Mouse (Mus musculus): ENCODE measurements around the gene Khsrp. TPM values are rescaled to one million over a fixed set of nuclear protein-coding genes. Genes with fewer than 3 reads are reported as not detected.
A peak's percentile ranks its signal among the peaks of the same experiment; 100 is the strongest.

Gene Khsrp
- polyA plus RNA-seq, 1 experiment from 2014 or later: 14.4 TPM

DNA sequence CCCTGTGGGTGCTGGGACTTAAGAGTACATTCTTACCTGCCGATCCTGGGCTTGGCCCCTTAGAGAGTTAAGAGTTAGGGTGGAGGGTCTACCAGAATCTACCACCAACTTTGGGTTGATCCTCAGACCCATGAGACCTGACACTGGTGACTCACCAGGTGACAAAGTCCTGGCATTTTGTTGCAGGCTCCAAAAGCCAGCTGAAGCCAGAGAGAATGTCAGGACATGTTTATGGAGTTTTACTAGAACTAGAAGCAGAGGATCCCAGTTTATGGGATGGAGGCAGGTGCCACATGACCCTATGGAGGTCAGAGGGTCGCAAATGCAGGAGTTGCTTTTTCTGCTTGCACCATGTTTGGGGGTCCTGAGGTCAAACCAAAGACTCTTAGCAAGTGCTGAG, 34.8 kb downstream of the Khsrp start:
- Histone ChIP-seq H3K27me3 (replicated peaks; ENCODE audit: control insufficient read depth, insufficient read depth, low read length) (no peaks in the 10 kb centered on the region), H3K4me1 (ENCODE audit: control insufficient read depth, insufficient read depth, low read depth, low read length) (peaks cover 13% of the 10 kb centered on the region), H3K9ac (ENCODE audit: low read depth, low read length) (no peak overlapping the region), H3K9me3 (ENCODE audit: control insufficient read depth, low read length) (no peaks in the 10 kb centered on the region), H3K4me3 (ENCODE audit: low read length) (no peak overlapping the region), H3K4me2 (ENCODE audit: low read length) (peak overlapping the region; percentile 81), H3K36me3 (ENCODE audit: control insufficient read depth, insufficient read depth, low read length) (peaks cover 45% of the 10 kb centered on the region), H3K27ac (ENCODE audit: low read depth, low read length) (0 out of 2 replicates have a peak overlapping the region, but pooled peaks have one; percentile 90)
- 76% methylated on average over 2 of the region's 2 CpGs for WGBS
- no peak for ATAC-seq

GRCm38 (mm10) chr17:56995046-56995445, 36.3 kb downstream of the Khsrp start:
- no peaks in the 10 kb centered on the region for H3K9me3 ChIP-seq (ENCODE audit: control insufficient read depth, low read length)
- peaks cover 41% of the 10 kb centered on the region for H3K36me3 ChIP-seq (ENCODE audit: control insufficient read depth, insufficient read depth, low read length)
- H3K4me1 ChIP-seq (ENCODE audit: control insufficient read depth, insufficient read depth, low read depth, low read length): peaks cover 20% of the 10 kb centered on the region
- ATAC-seq: no peak
- H3K27ac ChIP-seq (ENCODE audit: low read depth, low read length): no peak overlapping the region
- WGBS: 94% methylated on average over 8 of the region's 8 CpGs
- no peak overlapping the region for H3K4me2 ChIP-seq (ENCODE audit: low read length)
- no peaks in the 10 kb centered on the region for H3K27me3 ChIP-seq (replicated peaks; ENCODE audit: control insufficient read depth, insufficient read depth, low read length)
- no peak overlapping the region for H3K4me3 ChIP-seq (ENCODE audit: low read length)
- H3K9ac ChIP-seq (ENCODE audit: low read depth, low read length): no peak overlapping the region

DNA sequence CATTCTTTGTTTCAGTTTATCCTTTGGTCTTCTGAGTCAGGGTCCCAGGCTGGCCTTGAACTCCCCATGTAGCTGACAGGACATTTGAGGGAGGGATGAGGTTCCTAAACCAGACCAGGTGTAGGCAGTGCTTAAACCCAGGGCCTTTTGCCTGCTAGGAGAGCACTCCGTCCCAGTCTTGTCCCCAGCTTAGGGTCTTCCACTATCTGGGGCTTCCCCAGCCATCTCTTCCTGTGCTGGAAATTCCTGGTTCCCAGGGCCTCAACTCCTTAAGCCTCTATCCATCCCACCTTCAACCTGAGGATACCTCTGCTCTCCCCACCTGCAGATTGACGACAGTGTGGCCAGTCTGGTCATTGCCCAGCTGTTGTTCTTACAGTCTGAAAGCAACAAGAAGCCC, 40.4 kb downstream of the Khsrp start:
- WGBS: 77% methylated on average over 2 of the region's 2 CpGs
- Histone ChIP-seq H3K27me3 (replicated peaks; ENCODE audit: control insufficient read depth, insufficient read depth, low read length) (no peaks in the 10 kb centered on the region), H3K4me3 (ENCODE audit: low read length) (peak overlapping the region; percentile 75), H3K36me3 (ENCODE audit: control insufficient read depth, insufficient read depth, low read length) (peaks cover 29% of the 10 kb centered on the region), H3K9me3 (ENCODE audit: control insufficient read depth, low read length) (no peaks in the 10 kb centered on the region), H3K4me2 (ENCODE audit: low read length) (peak overlapping the region; percentile 56), H3K27ac (ENCODE audit: low read depth, low read length) (no peak overlapping the region), H3K9ac (ENCODE audit: low read depth, low read length) (peak overlapping the region; percentile 83), H3K4me1 (ENCODE audit: control insufficient read depth, insufficient read depth, low read depth, low read length) (peaks cover 9% of the 10 kb centered on the region)
- ATAC-seq: no peak

DNA sequence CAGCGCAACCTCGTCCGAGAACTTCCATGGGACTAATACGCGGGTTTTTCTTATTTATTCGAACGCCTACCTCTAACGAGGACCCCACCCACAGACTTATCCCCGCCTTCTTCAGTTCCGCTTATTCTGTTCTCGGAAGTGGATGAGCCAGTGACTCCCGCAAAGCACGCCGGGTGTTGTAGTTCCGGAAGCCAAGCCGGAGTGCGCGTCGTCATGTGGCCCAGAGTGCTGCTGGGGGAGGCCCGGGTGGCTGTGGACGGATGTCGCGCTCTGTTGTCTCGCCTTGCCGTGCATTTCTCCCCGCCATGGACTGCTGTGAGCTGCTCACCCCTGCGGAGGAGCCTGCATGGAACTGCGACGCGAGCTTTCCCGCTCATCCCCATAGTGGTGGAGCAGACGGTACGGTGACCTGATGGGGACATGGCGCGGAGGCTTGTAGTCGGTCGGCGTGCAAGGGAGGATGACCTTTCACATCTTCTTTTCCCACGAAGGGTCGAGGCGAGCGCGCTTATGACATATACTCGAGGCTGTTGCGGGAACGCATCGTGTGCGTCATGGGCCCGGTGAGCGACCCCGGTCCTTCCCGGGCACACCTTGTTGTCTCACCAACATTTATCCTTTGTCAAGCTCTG, 41.1 kb downstream of the Khsrp start, which contains the start of gene Clpp:
Gene Clpp (plus strand): TSS at position 191 of the 632 bp plus-strand sequence.
- Histone ChIP-seq H3K27me3 (replicated peaks; ENCODE audit: control insufficient read depth, insufficient read depth, low read length) (no peaks in the 10 kb centered on the region), H3K4me3 (ENCODE audit: low read length) (peak within 1 kb of the TSS; percentile 75), H3K27ac (ENCODE audit: low read depth, low read length) (peak within 1 kb of the TSS; percentile 88), H3K4me2 (ENCODE audit: low read length) (peak within 1 kb of the TSS; percentile 56), H3K4me1 (ENCODE audit: control insufficient read depth, insufficient read depth, low read depth, low read length) (peaks cover 9% of the 10 kb centered on the region), H3K9me3 (ENCODE audit: control insufficient read depth, low read length) (no peaks in the 10 kb centered on the region), H3K36me3 (ENCODE audit: control insufficient read depth, insufficient read depth, low read length) (peaks cover 22% of the 10 kb centered on the region), H3K9ac (ENCODE audit: low read depth, low read length) (peak within 1 kb of the TSS; percentile 83)
- under 1% methylated on average over 52 of the region's 52 CpGs for WGBS
- peak; percentile 98 for ATAC-seq

- Histone ChIP-seq H3K4me2 (ENCODE audit: low read length) (peak overlapping the region; percentile 56), H3K9me3 (ENCODE audit: control insufficient read depth, low read length) (no peaks in the 10 kb centered on the region), H3K9ac (ENCODE audit: low read depth, low read length) (peak overlapping the region; percentile 83), H3K27me3 (replicated peaks; ENCODE audit: control insufficient read depth, insufficient read depth, low read length) (no peaks in the 10 kb centered on the region), H3K36me3 (ENCODE audit: control insufficient read depth, insufficient read depth, low read length) (peaks cover 16% of the 10 kb centered on the region), H3K4me1 (ENCODE audit: control insufficient read depth, insufficient read depth, low read depth, low read length) (peaks cover 9% of the 10 kb centered on the region), H3K4me3 (ENCODE audit: low read length) (peak overlapping the region; percentile 75), H3K27ac (ENCODE audit: low read depth, low read length) (peak overlapping the region; percentile 88)
- ATAC-seq: peak; percentile 95
- WGBS: 2% methylated on average over 25 of the region's 25 CpGs
Observed at GRCm38 (mm10) chr17:56989467-56990114, 41.7 kb downstream of the Khsrp start.

- peak overlapping the region; percentile 56 for H3K4me2 ChIP-seq (ENCODE audit: low read length)
- H3K27ac ChIP-seq (ENCODE audit: low read depth, low read length): peak overlapping the region; percentile 88
- H3K27me3 ChIP-seq (replicated peaks; ENCODE audit: control insufficient read depth, insufficient read depth, low read length): no peaks in the 10 kb centered on the region
- no peak for ATAC-seq
- H3K4me3 ChIP-seq (ENCODE audit: low read length): peak overlapping the region; percentile 75
- no peaks in the 10 kb centered on the region for H3K9me3 ChIP-seq (ENCODE audit: control insufficient read depth, low read length)
- H3K4me1 ChIP-seq (ENCODE audit: control insufficient read depth, insufficient read depth, low read depth, low read length): peaks cover 9% of the 10 kb centered on the region
- peaks cover 13% of the 10 kb centered on the region for H3K36me3 ChIP-seq (ENCODE audit: control insufficient read depth, insufficient read depth, low read length)
- H3K9ac ChIP-seq (ENCODE audit: low read depth, low read length): no peak overlapping the region
- WGBS: 66% methylated on average over 7 of the region's 7 CpGs
Observed at GRCm38 (mm10) chr17:56988921-56989430, 42.3 kb downstream of the Khsrp start.

- Histone ChIP-seq H3K9me3 (ENCODE audit: control insufficient read depth, low read length) (no peaks in the 10 kb centered on the region), H3K36me3 (ENCODE audit: control insufficient read depth, insufficient read depth, low read length) (peaks cover 8% of the 10 kb centered on the region), H3K9ac (ENCODE audit: low read depth, low read length) (no peak overlapping the region), H3K4me2 (ENCODE audit: low read length) (no peak overlapping the region), H3K27ac (ENCODE audit: low read depth, low read length) (no peak overlapping the region), H3K27me3 (replicated peaks; ENCODE audit: control insufficient read depth, insufficient read depth, low read length) (no peaks in the 10 kb centered on the region), H3K4me3 (ENCODE audit: low read length) (no peak overlapping the region), H3K4me1 (ENCODE audit: control insufficient read depth, insufficient read depth, low read depth, low read length) (peaks cover 9% of the 10 kb centered on the region)
- WGBS: 87% methylated on average over 7 of the region's 7 CpGs
- ATAC-seq: no peak
Observed at GRCm38 (mm10) chr17:56988441-56988840, 42.9 kb downstream of the Khsrp start.

GRCm38 (mm10) chr17:56986105-56986805, 45.1 kb downstream of the Khsrp start:
- no peaks in the 10 kb centered on the region for H3K9me3 ChIP-seq (ENCODE audit: control insufficient read depth, low read length)
- 83% methylated on average over 3 of the region's 3 CpGs for WGBS
- no peaks in the 10 kb centered on the region for H3K36me3 ChIP-seq (ENCODE audit: control insufficient read depth, insufficient read depth, low read length)
- H3K4me1 ChIP-seq (ENCODE audit: control insufficient read depth, insufficient read depth, low read depth, low read length): peaks cover 5% of the 10 kb centered on the region
- H3K4me3 ChIP-seq (ENCODE audit: low read length): no peak overlapping the region
- H3K4me2 ChIP-seq (ENCODE audit: low read length): no peak overlapping the region
- H3K9ac ChIP-seq (ENCODE audit: low read depth, low read length): no peak overlapping the region
- no peaks in the 10 kb centered on the region for H3K27me3 ChIP-seq (replicated peaks; ENCODE audit: control insufficient read depth, insufficient read depth, low read length)
- ATAC-seq: no peak
- no peak overlapping the region for H3K27ac ChIP-seq (ENCODE audit: low read depth, low read length)

GRCm38 (mm10) chr17:56985656-56986055, 45.7 kb downstream of the Khsrp start:
- Histone ChIP-seq H3K27ac (ENCODE audit: low read depth, low read length) (no peak overlapping the region), H3K4me2 (ENCODE audit: low read length) (no peak overlapping the region), H3K4me3 (ENCODE audit: low read length) (no peak overlapping the region), H3K36me3 (ENCODE audit: control insufficient read depth, insufficient read depth, low read length) (no peaks in the 10 kb centered on the region), H3K9ac (ENCODE audit: low read depth, low read length) (no peak overlapping the region), H3K27me3 (replicated peaks; ENCODE audit: control insufficient read depth, insufficient read depth, low read length) (no peaks in the 10 kb centered on the region), H3K9me3 (ENCODE audit: control insufficient read depth, low read length) (no peaks in the 10 kb centered on the region), H3K4me1 (ENCODE audit: control insufficient read depth, insufficient read depth, low read depth, low read length) (no peaks in the 10 kb centered on the region)
- ATAC-seq: no peak
- WGBS: 73% methylated on average over 3 of the region's 3 CpGs

Data from hindbrain, embryonic 16.5 days (tissue).